Mouse (Mus musculus) layer of hippocampus, postnatal 36 days (tissue): ENCODE measurements around the gene Cep128. TPM values are rescaled to one million over a fixed set of nuclear protein-coding genes. Genes with fewer than 3 reads are reported as not detected.

ENCODE experiments used
- DNase-seq, 2 experiments: peaks; one replicate each; pipeline ENCODE4 v3.0.0; 2022
- total RNA-seq, 2 experiments: library from RNA; stranded (reverse); gene quantifications; 2 replicates each; pipeline ENCODE4 v1.2.3; 2021

The Cep128 gene
- total RNA-seq, 2 experiments from 2014 or later, result 5.8 to 6.9 TPM

DNA sequence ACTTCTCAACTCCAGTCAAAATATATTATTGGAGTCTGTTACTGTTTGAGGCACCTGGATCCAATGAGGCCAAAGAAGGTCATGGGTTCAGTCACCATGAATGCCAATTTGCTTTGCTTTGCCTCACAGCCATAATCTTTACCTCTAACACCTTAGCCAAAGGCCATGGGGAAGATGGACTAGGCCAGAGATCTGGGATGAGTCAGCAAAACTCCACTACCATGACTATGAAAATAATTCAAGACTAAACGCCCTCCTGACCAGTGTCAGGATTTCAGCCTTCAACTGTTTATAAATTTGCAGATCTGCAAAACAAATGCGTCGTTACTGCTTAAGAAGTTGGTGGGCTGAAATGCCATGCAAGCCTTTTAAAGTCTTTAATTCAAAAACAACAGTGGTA, 76.5 kb downstream of the Cep128 start:
- DNase-seq, result no peak

DNA sequence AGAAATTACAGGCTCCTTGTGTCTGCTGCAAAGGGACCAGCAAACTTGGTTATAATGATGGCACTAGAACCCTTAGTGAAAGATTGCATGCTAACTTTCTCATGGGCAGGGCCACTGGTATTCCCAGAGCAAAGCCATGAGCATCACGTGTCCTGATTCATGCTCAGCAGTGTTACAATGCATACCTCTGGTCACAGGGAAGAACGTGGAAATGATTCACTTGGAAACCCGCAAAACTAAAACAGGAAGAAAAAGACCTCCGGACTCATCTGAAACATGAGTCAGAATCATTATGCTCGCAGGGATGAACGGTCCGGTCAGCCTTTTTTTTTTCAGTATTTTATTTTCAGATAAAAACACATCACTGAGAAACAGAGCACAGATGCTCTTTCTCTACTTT, 78.4 kb downstream of the Cep128 start:
- no peak for DNase-seq

DNA sequence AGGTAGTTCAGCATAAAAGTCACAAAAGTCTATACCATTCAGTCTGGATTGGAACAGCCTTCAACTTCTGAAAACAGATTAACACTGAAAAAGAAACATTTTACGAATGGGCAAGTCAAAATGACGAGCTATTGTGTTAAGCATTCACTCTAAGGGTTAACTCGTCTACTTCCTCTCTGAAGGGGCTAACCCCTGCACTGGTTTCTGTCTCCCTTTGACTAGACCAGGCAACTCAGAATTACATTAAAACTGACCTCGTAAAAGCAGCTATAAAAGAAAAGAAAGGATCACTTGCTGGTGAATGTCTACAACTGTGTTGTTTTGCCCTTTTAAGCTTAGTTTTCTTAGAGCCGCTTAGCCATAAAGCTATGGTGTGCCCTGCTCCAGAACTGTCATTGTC, 79.2 kb downstream of the Cep128 start:
- DNase-seq, result no peak

DNA sequence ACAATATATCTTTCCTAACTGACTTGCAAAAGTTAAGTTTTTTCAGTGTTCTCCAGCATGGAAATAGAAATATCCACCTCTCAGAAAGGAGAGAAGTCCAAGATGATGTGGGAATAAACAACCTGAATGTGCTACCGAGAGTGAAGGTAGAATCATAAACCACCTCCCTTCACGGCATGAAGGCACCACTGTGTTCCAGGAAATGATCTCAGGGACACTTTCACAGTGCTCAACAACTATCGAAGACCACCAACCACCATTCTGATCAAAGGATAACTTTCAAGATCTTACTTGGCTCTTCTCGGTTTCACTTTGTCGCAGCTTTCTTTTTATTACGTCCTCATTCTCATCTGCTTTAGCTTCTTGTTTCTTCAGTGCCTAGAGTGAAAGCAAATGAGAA, 85.5 kb downstream of the Cep128 start:
- DNase-seq, result no peak

DNA sequence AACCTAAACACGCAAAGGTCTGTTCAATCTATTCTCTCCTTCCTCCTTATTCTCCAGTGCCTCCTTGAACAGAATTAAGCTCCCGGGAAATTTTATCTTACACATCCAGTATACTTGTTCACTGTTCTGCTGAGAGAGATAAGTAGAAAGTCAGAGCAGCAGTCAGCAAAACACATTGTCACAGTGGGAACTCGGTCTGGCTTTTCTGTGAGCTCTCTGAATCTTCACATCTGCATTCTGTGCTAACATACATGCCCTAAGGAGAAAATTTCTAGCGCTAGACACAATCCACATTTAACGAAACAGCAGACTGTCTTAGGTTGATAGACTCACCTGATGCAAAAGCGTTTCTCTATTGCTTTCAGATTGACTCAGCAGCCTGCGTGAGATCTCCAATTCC, 88.3 kb downstream of the Cep128 start:
- no peak for DNase-seq

DNA sequence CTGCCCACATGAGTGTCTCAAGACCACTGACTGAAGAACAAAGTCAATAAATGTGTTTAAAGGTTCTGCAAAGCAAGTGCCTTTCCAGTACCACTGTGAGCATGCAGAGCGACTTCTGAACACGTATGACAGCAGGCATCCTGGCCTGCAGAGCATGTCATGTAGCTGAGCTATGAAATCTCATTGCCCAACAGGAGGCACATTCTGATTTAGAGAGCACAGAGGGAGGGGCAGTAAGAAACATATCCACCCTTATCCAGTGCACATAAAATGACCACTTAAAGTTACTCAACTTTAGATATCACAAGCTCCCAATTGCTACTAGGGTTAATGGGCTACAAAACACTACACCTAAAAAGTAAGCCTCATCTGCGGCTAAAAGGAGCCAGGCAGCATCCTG, 88.8 kb downstream of the Cep128 start:
- no peak for DNase-seq

DNA sequence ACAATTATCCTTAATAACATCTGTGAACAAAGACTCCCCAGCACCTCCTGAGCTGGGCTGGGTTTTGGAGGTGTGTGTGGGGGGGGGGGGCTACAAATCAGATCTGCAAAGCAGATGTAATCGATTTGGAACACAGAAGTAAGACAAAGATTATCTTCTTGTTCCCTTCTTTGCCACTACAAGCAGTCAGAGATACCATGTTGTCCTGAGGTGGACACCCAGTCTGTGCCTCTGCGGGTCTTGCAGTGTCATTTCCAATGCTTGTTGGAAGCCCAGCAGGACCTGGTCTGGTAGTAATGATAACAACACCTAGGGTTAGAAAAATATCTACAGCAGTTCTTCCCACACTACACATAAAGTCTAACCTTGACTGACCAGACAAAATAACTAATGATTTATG, 110.3 kb downstream of the Cep128 start:
- DNase-seq, result no peak

DNA sequence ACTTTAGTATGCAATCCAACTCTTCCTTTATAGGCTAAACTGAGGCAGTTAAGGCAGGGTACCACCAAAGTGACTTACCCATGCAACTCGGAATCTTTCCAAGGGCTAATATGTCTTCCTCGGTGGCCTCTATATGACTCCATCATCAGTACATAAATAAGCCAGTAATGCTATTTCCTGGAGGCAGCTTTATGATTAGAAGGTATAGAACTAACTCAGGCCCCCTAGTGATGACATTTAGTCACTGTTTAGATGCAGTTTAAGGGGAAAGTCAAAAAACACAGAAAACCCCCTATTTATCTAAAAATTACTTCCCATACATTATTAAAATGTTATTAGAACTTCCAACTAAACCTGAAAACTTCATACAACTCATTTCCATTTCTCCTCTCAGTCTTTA, 114.6 kb downstream of the Cep128 start:
- no peak for DNase-seq

DNA sequence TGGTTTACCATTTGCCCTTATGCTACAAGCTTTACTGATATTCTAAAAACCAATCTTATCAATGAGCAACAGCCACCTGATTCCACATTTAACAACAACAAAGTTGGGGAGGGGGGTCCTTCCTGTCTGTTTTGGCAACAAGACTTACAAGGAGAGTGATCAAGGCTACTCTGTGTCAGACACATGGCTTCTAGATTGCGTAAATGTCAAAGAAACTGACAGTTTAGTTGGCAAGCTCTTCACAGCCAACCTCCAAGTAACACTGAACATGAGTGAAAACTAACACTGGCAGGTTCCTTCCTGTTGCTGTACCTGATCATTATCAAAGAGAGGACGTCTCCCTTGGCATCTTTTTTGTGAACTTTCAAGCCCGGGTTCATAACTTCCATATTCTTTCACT, 115.2 kb downstream of the Cep128 start:
- no peak for DNase-seq

DNA sequence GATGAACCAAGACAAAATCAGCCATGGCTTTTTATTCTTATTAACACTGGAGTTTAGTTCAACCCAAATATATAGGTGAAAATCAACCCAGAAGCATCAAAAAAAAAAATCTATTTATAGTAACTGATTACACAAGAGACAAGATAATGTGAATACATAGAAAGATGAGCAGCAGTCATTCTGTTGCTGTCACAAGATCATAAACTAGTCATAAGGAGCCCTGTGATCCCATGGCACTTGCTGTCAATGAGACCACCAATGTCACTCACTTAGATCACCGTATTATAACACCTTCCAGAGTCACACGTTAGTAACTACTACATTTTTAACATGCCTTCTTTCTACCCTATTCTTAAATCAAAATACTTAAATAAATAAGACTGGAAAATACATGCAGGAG, 118.2 kb downstream of the Cep128 start:
- no peak for DNase-seq

DNA sequence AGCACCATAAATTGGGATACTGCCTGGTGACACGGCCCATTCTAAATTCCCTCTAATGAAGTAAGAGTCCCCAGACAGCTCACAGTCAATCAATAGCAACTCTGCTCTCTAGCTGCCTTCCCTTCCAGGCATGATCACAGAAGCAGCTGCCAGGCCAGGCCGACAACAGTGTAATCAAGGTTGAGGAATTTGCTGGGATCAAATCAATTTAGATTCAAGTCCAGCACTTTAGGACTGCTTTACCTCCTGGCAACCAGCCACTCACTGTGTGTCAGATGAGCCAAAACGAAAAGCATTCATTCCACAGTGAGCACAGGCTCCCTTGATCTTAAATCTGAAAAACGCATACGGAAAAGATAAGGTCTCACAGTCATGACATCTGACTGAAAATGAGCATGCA, 118.7 kb downstream of the Cep128 start:
- no peak for DNase-seq

DNA sequence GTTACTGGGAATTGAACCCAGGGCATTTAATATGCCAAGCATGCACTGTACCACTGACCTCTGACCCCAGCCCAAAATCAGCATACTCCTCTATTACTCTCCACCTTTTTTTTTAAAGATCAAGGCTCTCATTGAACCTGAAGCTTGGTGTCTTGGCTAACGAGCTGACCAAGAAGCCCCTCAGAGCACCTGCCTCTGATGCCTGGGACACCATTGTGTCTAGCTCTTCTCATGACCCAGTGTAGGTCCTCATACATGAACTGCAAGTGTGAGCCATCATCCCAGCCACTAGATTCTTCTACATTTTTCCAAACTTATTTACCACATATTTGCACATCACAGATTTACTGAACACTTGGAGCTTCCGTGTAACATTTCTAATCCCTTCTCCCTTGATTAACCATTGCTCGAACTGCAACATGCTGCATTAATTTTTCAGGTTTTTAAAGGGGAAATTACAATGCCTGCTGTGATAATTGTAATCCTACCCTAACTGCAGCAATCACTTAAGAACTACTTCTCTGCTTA, 119.3 kb downstream of the Cep128 start:
- DNase-seq, result no peak

DNA sequence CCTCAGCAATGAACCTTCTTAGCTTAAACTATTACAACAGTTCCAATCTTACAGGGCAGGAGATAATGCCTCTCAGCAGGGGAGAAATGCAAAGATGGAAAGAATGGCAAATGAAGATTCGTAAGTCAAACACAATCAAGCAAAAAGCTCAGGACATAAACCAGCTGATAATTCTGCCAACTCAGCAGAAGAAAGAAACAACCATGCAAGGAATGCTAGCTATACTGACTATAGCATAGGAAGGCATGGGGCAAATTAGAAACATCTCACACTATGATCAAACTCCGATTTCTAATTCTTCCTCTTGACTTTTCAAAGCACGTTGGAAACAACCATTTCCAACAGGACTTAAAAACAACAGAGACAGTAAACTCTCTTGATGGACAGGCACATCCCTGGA, 120.5 kb downstream of the Cep128 start:
- DNase-seq, result no peak

DNA sequence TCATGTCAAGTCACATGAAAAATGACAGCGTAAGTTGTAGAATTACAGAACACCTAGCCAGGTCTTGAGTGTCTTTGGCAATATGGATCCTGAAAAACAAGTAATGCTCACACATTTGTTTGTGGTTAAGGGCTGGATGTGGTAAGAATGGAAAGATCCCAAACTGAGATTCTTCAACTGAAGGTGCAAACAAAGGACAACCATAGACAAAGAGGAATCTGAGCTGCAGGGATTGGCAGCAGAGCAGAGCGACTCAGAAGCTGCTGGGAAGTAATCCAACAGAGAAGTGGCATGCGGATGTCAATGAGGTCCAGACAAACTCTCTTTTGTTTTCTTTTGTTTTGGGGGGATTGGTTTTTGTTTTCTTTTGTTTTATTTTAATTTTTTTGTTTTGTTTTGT, 121.4 kb downstream of the Cep128 start:
- no peak for DNase-seq

DNA sequence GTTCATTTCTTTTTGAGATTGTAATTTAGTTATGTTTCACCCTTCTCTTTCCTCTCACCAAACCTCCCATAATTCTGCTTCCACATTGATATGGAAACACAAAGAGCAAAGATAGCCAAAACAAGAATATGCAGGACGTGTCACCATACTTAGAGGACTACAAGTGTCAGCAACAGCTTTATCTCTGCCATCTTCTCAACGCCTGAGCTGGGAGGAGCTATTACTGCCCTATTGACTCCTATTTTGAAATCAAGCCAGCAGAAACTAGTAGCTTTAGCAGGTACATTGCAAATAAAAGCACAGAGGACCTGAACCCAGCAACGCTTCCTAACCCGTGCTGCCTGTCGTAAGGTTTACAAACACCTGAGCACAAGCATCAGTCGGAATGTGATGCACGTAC, 127.9 kb downstream of the Cep128 start:
- no peak for DNase-seq

DNA sequence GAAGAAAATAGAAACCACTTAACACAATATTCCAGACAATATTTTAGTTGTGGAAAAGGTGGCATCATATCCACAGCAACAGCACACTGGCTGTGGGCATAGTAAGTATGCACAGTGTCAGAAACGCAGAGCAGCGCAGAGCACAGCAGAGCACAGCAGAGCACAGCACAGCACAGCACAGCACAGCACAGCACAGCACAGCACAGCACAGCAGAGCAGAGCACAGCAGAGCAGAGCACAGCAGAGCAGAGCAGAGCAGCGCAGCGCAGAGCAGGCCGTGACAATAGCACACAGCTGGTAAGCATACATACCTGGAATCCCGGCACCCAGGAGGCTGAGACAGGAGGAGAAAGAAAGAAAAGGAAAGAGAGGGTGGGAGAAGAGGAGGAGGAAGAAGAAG, 129.4 kb downstream of the Cep128 start:
- no peak for DNase-seq

DNA sequence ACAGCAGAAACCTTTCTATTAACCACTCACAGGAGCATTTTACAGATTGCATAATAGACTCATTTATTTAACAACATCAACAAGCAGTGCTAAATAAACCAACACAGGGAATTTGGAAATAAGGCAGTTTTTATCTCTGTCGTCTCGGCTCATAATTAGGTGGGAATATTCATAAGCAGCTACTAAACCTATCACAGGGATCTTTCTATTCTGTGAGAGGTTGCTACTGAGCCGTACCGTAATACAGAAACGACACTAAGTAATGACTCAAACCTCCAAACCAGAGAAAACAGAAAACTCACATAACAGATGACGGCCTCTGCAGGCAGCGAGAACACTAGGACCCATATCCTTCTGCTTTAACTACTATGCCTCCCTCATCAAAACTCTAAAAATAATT, 163.6 kb downstream of the Cep128 start:
- DNase-seq, result no peak

DNA sequence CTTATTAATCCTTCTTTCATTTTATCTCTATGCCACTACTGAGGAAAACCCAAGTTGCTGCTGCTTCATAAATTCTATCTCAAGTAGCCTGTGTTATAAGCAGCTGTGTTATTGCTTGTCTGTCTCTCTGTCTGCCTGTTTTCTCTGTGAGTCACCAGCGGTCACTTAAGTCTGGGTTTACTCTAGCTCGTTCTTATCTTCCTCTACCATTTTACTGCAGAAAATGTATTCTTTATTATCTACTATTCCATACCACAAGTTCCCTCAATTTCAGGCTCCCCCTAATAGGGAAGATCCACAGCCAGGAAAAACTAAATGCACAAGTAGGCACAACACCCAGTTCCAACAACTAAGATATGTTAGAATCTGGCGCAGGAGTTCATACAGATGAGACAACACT, 178.7 kb downstream of the Cep128 start:
- no peak for DNase-seq

DNA sequence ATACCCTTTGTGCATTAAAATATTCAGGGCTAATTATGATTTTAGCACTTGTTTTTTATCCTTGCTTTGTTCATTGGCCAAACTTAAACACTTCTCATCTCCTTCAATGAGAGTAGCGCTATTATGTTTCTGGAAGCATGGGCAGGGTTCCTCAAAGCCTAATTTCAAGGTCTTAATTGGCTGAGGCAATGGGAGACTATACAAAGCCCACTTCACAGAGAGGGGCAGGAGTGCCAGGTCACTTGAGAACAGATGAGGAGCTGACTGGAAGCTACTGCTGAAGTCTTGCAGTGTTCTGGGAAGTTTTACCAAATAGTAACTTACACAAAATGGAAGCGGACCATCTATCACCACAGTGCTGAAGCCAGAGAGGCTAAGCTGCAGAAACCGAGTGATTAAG, 179.9 kb downstream of the Cep128 start:
- DNase-seq, result peak in 1 of 2 experiments; percentile 4

DNA sequence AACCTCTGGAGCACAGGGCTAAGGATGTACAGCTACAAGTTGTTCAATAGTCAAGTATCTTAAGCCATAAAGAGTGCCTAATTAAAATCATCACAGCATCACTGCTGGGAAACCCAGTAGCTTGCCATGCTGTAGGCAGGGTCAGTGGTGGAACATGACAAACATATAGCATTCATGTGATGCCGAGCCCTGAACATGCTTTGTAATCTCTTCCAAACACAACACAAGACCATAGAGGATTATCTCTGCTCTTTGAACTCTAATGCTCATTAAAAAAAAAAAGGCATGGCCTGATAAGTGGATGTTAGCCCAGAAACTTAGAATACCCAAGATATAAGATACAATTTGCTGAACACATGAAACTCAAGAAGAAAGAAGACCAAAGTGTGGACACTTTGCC, 181.7 kb downstream of the Cep128 start:
- DNase-seq, result no peak

DNA sequence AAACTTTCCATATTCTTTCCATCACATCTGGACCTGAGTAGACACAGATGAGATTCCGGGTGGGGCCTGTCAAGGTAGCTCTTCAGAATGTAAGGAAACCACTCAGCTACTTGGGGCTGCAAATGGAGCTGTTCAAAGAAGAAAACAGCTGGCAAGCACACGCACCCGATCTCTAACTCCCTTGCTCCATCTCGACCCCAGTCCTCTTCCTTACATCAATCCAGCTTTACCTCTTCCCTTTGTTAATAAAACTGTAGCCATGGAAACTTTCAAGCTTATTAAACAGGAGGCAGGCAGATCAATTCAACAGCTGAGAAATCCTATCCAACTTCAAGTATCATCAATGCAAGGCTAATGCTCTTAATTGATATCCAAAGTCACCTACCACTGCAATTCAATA, 195.1 kb downstream of the Cep128 start:
- DNase-seq, result no peak

DNA sequence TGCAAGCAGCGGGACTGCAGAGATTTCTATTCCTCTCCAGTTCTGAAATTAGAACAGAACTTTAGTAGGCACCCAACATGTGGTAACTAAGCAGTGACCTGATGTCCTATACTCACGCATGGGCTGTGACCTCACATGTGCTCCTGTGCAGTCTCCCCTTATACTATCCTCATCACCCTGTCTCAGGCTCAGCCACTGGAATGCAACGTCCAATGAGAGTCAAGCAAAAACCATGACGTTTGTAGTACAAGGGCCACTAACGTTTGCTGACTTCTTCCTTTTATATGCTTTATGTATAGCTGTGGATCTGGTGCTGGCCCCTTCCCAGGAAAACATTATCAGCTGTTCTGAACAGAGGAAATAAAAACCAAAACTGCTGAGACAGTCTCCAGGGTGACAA, 198.6 kb downstream of the Cep128 start:
- DNase-seq, result no peak

DNA sequence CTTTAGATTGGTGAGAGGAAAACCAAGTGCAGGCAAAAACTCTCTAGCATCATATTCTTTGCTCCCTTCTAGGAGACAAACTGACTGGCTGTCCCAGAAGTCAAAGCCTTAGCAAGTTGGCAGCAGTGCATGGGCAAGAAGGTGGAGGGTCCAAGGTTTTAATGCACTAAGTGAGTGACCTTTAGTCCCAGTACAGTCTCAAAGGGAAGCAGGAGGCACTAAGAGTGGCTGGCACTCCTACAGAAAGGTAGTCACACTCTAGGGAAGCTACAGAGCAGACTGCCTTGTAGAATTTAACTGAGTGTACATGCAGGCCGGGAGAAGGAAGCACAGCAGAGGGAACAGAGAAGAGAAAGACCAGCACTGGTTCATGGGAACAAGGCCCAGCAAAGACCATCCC, 199.6 kb downstream of the Cep128 start:
- no peak for DNase-seq

DNA sequence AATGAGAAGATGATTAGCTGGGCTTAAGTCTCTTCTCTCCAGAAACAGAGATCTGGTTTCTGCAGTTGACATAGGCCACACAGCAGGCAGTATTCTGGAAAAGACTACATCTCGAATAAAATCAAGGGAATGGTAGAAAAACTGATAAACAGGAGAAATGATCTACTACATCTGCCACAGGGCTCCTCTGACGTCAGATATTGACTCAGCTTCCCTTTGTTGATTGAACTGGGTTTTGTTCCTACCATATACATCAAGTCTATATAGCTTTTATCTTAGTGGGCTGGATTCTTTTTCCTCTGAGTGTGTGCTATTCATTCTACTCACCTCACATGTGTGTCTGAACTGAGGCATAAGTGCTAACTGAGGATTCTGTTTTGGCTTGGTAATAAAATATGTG, 200.3 kb downstream of the Cep128 start:
- no peak for DNase-seq

DNA sequence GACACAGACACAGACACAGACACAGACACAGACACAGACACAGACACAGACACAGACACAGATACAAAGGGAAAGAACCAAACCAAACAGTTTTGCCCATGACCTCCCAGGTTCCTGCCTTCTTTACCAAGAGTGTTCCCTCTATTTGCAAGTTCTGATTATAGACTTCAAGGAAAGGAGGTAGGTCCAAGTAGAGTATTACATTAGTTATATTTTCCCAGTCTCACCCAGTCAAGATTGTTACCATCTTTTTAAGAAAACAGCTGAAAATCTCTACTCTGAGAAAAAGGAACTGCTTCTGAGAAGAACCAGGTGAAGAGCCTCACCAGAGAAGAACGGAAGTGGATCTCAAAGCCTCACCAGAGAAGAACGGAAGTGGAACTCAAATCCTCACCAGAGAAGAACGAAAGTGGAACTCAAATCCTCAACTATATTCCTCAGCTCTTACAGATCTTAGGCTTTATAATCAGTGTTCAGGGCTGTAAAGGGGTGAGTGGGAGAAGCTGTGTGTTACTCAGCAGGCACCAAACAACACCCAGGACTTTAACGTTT, 200.8 kb downstream of the Cep128 start:
- no peak for DNase-seq
